Mouse (Mus musculus) MEL (cell line): ENCODE measurements around the gene Pdpr.
"Not testable (repeated sequence)": the region's sequence is repeated elsewhere in the genome, so short reads cannot be mapped to it uniquely, and the experiment has no call there.

Experiments used
- BHLHE40 ChIP-seq: IDR thresholded peaks from 2 replicates; pipeline ENCODE4 v1.6.1; 2012; ENCODE audit warnings: low read depth, mild to moderate bottlenecking, inconsistent platforms, low read length, improper control_type of control experiment, borderline replicate concordance
- CTCF ChIP-seq, 3 experiments: IDR thresholded peaks in 2 of 3; conservative IDR thresholded peaks in 1 of 3; 2 replicates each; pipeline ENCODE4 v1.5.1; 2011 to 2012; ENCODE audit warnings: low read length in 3 of 3, low read depth in 2 of 3, mild to moderate bottlenecking in 2 of 3, improper control_type of control experiment in 1 of 3, inconsistent platforms in 1 of 3, mixed read lengths in 1 of 3, moderate library complexity in 1 of 3; ENCODE audit not compliant: control insufficient read depth in 1 of 3, insufficient read depth in 1 of 3, poor library complexity in 1 of 3, severe bottlenecking in 1 of 3
- EP300 ChIP-seq, 2 experiments: IDR thresholded peaks; 2 replicates each; pipeline ENCODE4 v1.6.1; 2011; ENCODE audit warnings: improper control_type of control experiment in 2 of 2, low read length in 2 of 2, low read depth in 1 of 2, mild to moderate bottlenecking in 1 of 2
- GABPA ChIP-seq: IDR thresholded peaks from 2 replicates; pipeline ENCODE4 v1.6.1; 2012; ENCODE audit warnings: low read depth, mild to moderate bottlenecking, inconsistent platforms, low read length, improper control_type of control experiment, moderate library complexity
- POLR2A ChIP-seq, 2 experiments: IDR thresholded peaks; 2 replicates each; pipeline ENCODE4 v1.6.1; 2011 to 2012; ENCODE audit warnings: low read length in 2 of 2, mild to moderate bottlenecking in 2 of 2, control low read depth in 1 of 2, improper control_type of control experiment in 1 of 2, low read depth in 1 of 2, moderate library complexity in 1 of 2; ENCODE audit not compliant: control insufficient read depth in 1 of 2, insufficient read depth in 1 of 2, poor library complexity in 1 of 2
- SMC3 ChIP-seq: IDR thresholded peaks from 2 replicates; pipeline ENCODE4 v1.6.1; 2011; ENCODE audit warnings: low read depth, low read length, improper control_type of control experiment

DNA sequence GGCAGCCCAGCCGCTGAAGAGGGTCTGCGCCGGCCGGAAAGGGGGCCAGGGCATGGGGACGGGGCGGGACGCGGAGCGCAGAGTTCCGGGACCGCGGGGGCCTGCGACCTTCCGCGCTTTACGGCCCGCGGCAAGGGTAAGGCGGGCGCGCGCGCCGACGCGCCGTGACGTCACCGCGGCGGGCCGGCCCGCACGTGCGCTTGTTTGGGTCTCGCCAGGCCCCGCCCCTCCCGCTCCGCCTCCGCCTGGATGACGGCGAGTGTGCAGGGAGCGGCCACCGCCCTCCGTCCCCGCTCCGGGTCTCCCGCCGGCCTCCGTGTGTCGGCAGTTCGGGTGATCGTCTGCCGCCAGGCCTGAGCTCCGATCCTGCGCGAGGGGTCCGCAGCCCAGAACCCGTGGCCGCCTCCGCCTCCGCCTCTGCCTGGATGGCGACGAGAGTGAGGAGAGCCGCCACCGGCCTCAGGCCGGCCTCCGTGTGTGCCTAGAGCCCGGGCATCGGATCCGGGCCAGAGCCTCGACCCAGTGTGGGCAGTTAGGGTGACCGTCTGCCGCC is 51.1 kb downstream of the Pdpr start:
- TF ChIP-seq POLR2A (IDR thresholded peaks at IDR 0.05; ENCODE audit: control insufficient read depth in 1 of 2, insufficient read depth in 1 of 2, low read depth in 1 of 2, low read length in 2 of 2, poor library complexity in 1 of 2) = peak in 1 of 2 experiments; percentile 39; a peak in 1 of 4 replicates
- not testable (repeated sequence) for TF ChIP-seq SMC3; CTCF (IDR thresholded peaks at IDR 0.05 in 2 of 3, conservative IDR thresholded peaks at IDR 0.05 in 1 of 3; ENCODE audit: control insufficient read depth in 1 of 3, insufficient read depth in 1 of 3, low read depth in 2 of 3, low read length in 3 of 3, poor library complexity in 1 of 3, severe bottlenecking in 1 of 3); EP300 (IDR thresholded peaks at IDR 0.05; ENCODE audit: low read depth in 1 of 2, low read length in 2 of 2); GABPA
- peak; percentile 94 for TF ChIP-seq BHLHE40
